Mouse (Mus musculus): Measurements from ENCODE around the gene B4galt4. TPM values are rescaled to one million over a fixed set of nuclear protein-coding genes. Genes with fewer than 3 reads are reported as not detected.

Gene B4galt4
- polyA plus RNA-seq, 1 experiment from 2014 or later = 20.8 TPM

- Histone ChIP-seq H3K4me1 (ENCODE audit: control insufficient read depth, insufficient read depth, low read length) (no peaks in the 10 kb centered on the region), H3K9me3 (replicated peaks; ENCODE audit: control insufficient read depth, low read length) (no peaks in the 10 kb centered on the region), H3K9ac (ENCODE audit: low read length) (no peak overlapping the region), H3K36me3 (ENCODE audit: control insufficient read depth, insufficient read depth, low read length) (peaks cover 9% of the 10 kb centered on the region), H3K27me3 (ENCODE audit: control insufficient read depth, insufficient read depth, low read length) (no peaks in the 10 kb centered on the region), H3K27ac (ENCODE audit: low read length) (no peak overlapping the region), H3K4me2 (ENCODE audit: low read depth, low read length) (no peak overlapping the region), H3K4me3 (replicated peaks; ENCODE audit: low read length) (no peak overlapping the region)
- no peak for ATAC-seq (ENCODE audit: insufficient read depth, low FRiP score)
- WGBS = 92% methylated on average over 6 of the region's 6 CpGs
These were observed 29.1 kb downstream of the B4galt4 start for GRCm38 (mm10) chr16:38771145-38771544.

DNA sequence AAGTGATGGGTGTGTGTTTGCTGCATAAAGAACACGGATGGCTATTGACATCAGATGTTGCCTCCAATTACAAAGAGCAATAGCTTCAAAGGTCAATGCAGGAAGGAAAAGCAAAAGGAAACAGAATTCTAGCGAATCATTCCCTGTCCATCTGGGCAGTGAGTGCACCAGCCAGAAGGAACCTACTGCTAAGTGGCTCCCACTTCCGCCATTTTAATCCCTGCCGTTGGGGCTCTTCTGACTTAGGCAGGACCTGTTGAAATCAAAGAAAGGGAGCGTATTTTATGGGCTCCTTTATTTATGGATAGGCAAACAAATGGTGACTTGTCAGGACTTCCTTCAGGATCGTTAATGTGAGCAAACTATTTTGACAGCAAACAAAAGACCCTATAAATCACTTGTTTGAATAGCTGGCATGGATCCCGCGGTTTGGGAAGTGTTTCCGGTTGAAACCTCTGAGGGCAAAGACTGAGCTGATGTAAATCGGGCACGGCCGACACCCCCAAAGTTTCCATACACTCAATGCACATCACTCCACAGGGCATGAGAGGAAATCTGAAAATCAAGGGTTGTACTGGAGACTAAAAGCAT lies 30.9 kb downstream of the B4galt4 start:
- H3K36me3 ChIP-seq (ENCODE audit: control insufficient read depth, insufficient read depth, low read length) = peaks cover 6% of the 10 kb centered on the region
- H3K9me3 ChIP-seq (replicated peaks; ENCODE audit: control insufficient read depth, low read length) = no peaks in the 10 kb centered on the region
- H3K4me1 ChIP-seq (ENCODE audit: control insufficient read depth, insufficient read depth, low read length) = no peaks in the 10 kb centered on the region
- H3K27ac ChIP-seq (ENCODE audit: low read length) = 0 out of 2 replicates have a peak overlapping the region, but pooled peaks have one; percentile 34
- WGBS = 38% methylated on average over 12 of the region's 12 CpGs
- peak; percentile 51; the same call in 1 of the 2 replicates for ATAC-seq (ENCODE audit: insufficient read depth, low FRiP score)
- no peak overlapping the region for H3K9ac ChIP-seq (ENCODE audit: low read length)
- H3K4me3 ChIP-seq (replicated peaks; ENCODE audit: low read length) = no peak overlapping the region
- H3K4me2 ChIP-seq (ENCODE audit: low read depth, low read length) = peak overlapping the region; percentile 23
- H3K27me3 ChIP-seq (ENCODE audit: control insufficient read depth, insufficient read depth, low read length) = no peaks in the 10 kb centered on the region

DNA sequence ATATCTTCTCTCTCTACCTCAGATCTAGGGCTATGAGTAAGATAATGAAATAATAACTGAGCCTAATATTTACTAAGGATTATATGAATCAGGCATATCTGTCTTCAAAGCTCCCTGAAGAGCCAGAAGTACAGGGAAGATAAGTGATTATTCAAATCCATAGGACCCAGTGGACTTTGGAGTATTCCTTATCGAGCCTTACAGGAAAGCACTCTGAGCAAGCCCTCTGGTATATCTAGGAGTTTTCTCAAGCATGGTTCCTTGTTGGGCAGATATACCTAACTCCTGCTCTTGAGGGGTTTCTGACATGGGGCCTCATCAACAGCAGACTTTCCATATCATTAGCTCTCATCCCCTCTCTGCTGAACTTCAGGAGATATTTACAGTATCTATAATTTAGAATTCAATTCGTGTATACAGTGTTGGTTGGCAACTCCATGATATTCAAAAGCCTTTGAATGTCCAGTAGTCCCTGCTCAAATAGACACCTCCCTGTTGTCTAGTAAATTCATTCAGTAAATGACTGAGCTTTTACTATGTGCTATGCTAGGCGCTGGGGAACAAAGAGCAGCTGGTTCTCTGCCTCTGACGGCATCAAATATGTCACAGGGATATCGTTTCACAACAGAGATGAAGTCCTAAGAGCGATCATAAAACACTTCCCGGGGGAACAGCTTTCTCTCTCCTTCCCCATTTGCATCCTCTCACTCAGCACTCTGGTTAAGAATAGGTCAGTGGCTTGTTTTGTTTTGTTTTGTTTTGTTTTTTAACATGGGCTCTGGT lies 33.1 kb downstream of the B4galt4 start:
- Histone ChIP-seq H3K9me3 (replicated peaks; ENCODE audit: control insufficient read depth, low read length) (no peaks in the 10 kb centered on the region), H3K4me3 (replicated peaks; ENCODE audit: low read length) (no peak overlapping the region), H3K4me2 (ENCODE audit: low read depth, low read length) (no peak overlapping the region), H3K27me3 (ENCODE audit: control insufficient read depth, insufficient read depth, low read length) (no peaks in the 10 kb centered on the region), H3K4me1 (ENCODE audit: control insufficient read depth, insufficient read depth, low read length) (no peaks in the 10 kb centered on the region), H3K36me3 (ENCODE audit: control insufficient read depth, insufficient read depth, low read length) (no peaks in the 10 kb centered on the region), H3K27ac (ENCODE audit: low read length) (no peak overlapping the region), H3K9ac (ENCODE audit: low read length) (no peak overlapping the region)
- no peak for ATAC-seq (ENCODE audit: insufficient read depth, low FRiP score)
- 62% methylated on average over 7 of the region's 7 CpGs for WGBS

DNA sequence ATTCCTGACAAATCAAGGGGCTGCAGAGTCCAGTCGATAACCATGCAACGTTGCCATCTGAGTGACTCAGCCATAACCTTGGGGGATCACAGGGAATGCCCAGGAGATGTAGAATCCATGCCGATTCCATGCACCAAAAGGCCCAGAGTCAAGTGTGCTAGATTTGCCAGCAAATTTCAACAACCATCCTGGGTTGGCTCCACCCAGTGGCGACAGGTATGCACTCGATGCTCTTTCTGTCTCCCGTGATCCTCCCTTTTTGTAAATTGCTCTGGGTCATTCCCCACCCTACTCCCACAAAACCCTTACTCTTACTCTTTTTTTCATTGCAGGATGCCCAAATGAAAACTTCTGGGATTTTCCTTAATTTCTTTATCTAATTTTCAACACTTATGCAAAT lies 34.3 kb downstream of the B4galt4 start:
- 62% methylated on average over 6 of the region's 6 CpGs for WGBS
- no peak for ATAC-seq (ENCODE audit: insufficient read depth, low FRiP score)

DNA sequence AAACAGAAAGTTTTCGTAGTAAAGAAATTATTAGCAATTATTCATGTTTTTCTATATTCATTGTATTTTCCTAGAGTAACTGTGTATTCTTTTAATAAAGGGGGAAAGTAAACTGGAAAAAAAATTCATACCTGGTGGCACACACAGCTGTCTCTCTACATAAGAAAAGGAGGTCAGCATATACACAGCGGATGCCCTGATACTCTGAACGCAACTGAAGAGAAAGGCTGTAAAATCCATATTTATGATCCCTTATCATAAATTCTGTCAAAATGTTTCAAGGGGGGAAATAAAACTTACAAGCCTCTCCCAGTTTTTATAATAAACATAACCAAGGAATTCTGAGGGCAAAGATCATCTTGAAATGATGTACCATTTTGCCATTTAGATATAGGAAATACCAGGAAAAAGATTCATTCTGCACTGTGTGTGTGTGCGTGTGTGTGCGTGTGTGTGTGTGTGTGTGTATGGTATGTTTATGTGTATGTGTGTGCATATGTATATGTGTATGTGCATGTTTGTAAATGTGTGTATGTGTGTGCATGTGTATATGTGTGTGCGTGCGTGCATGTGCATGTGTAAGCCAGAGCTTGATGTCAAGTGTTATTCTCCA lies 39.0 kb downstream of the B4galt4 start:
- no peaks in the 10 kb centered on the region for H3K9me3 ChIP-seq (replicated peaks; ENCODE audit: control insufficient read depth, low read length)
- no peak overlapping the region for H3K9ac ChIP-seq (ENCODE audit: low read length)
- H3K4me2 ChIP-seq (ENCODE audit: low read depth, low read length) = no peak overlapping the region
- H3K27ac ChIP-seq (ENCODE audit: low read length) = no peak overlapping the region
- 90% methylated on average over 7 of the region's 7 CpGs for WGBS
- H3K4me3 ChIP-seq (replicated peaks; ENCODE audit: low read length) = no peak overlapping the region
- no peaks in the 10 kb centered on the region for H3K36me3 ChIP-seq (ENCODE audit: control insufficient read depth, insufficient read depth, low read length)
- no peaks in the 10 kb centered on the region for H3K4me1 ChIP-seq (ENCODE audit: control insufficient read depth, insufficient read depth, low read length)
- no peak for ATAC-seq (ENCODE audit: insufficient read depth, low FRiP score)
- H3K27me3 ChIP-seq (ENCODE audit: control insufficient read depth, insufficient read depth, low read length) = no peaks in the 10 kb centered on the region

More for the DNA sequence above, 34.3 kb downstream of the B4galt4 start:
- H3K27ac ChIP-seq (ENCODE audit: low read length) = no peak overlapping the region
- no peak overlapping the region for H3K4me3 ChIP-seq (replicated peaks; ENCODE audit: low read length)
- H3K27me3 ChIP-seq (ENCODE audit: control insufficient read depth, insufficient read depth, low read length) = no peaks in the 10 kb centered on the region
- no peak overlapping the region for H3K4me2 ChIP-seq (ENCODE audit: low read depth, low read length)
- no peaks in the 10 kb centered on the region for H3K36me3 ChIP-seq (ENCODE audit: control insufficient read depth, insufficient read depth, low read length)
- H3K9me3 ChIP-seq (replicated peaks; ENCODE audit: control insufficient read depth, low read length) = no peaks in the 10 kb centered on the region
- no peaks in the 10 kb centered on the region for H3K4me1 ChIP-seq (ENCODE audit: control insufficient read depth, insufficient read depth, low read length)
- no peak overlapping the region for H3K9ac ChIP-seq (ENCODE audit: low read length)

DNA sequence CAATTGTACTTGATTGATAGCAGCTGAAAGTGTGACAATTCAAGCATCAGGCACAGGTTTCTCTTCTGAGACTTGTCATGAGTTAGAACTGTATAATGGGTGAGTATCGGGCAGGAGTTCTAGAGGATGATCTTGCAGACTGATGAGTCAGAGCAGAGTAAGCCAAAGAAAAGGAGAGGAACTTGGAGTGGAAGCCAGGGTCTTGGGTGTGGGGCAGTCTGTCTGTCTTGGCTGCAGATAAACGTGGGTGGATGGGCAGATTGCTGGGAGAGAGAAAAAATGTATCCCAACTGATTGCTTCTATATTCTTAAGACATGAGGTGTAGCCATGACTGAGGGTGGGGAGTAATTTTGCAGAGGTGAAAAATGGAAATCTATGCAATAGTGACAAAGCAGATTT lies 39.9 kb downstream of the B4galt4 start:
- no peak overlapping the region for H3K27ac ChIP-seq (ENCODE audit: low read length)
- no peak overlapping the region for H3K9ac ChIP-seq (ENCODE audit: low read length)
- H3K4me3 ChIP-seq (replicated peaks; ENCODE audit: low read length) = no peak overlapping the region
- 56% methylated on average over 2 of the region's 2 CpGs for WGBS
- H3K9me3 ChIP-seq (replicated peaks; ENCODE audit: control insufficient read depth, low read length) = no peaks in the 10 kb centered on the region
- no peaks in the 10 kb centered on the region for H3K27me3 ChIP-seq (ENCODE audit: control insufficient read depth, insufficient read depth, low read length)
- no peaks in the 10 kb centered on the region for H3K4me1 ChIP-seq (ENCODE audit: control insufficient read depth, insufficient read depth, low read length)
- no peaks in the 10 kb centered on the region for H3K36me3 ChIP-seq (ENCODE audit: control insufficient read depth, insufficient read depth, low read length)
- no peak for ATAC-seq (ENCODE audit: insufficient read depth, low FRiP score)
- no peak overlapping the region for H3K4me2 ChIP-seq (ENCODE audit: low read depth, low read length)

GRCm38 (mm10) chr16:38782524-38783067 lies 40.5 kb downstream of the B4galt4 start:
- no peak for ATAC-seq (ENCODE audit: insufficient read depth, low FRiP score)
- H3K9ac ChIP-seq (ENCODE audit: low read length) = no peak overlapping the region
- WGBS = 41% methylated on average over 2 of the region's 2 CpGs
- no peaks in the 10 kb centered on the region for H3K27me3 ChIP-seq (ENCODE audit: control insufficient read depth, insufficient read depth, low read length)
- H3K27ac ChIP-seq (ENCODE audit: low read length) = no peak overlapping the region
- no peaks in the 10 kb centered on the region for H3K36me3 ChIP-seq (ENCODE audit: control insufficient read depth, insufficient read depth, low read length)
- H3K4me1 ChIP-seq (ENCODE audit: control insufficient read depth, insufficient read depth, low read length) = no peaks in the 10 kb centered on the region
- H3K9me3 ChIP-seq (replicated peaks; ENCODE audit: control insufficient read depth, low read length) = no peaks in the 10 kb centered on the region
- H3K4me2 ChIP-seq (ENCODE audit: low read depth, low read length) = no peak overlapping the region
- H3K4me3 ChIP-seq (replicated peaks; ENCODE audit: low read length) = no peak overlapping the region

DNA sequence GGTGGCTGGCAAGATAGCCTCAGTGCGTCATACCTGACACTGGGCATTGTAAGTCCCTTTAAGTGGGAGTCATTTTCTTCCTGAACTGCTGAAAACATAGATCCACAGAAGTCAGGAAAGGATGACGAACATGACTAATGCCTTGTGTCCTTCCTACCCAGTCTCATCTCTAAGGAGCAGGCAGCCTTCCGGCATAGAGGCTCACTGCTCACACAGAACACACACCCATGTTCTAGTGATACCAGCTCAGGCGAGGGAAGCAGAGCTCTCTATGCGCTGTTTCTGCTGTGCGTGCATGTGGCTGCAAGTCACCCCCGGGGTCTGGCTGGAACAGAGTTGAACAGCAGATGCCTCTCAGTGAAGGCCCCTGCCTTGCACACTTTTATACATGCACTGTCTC lies 43.2 kb downstream of the B4galt4 start:
- H3K4me3 ChIP-seq (replicated peaks; ENCODE audit: low read length) = no peak overlapping the region
- 70% methylated on average over 7 of the region's 7 CpGs for WGBS
- no peak for ATAC-seq (ENCODE audit: insufficient read depth, low FRiP score)

GRCm38 (mm10) chr16:38789016-38789415 lies 47.0 kb downstream of the B4galt4 start:
- no peak overlapping the region for H3K9ac ChIP-seq (ENCODE audit: low read length)
- ATAC-seq (ENCODE audit: insufficient read depth, low FRiP score) = no peak
- H3K4me1 ChIP-seq (ENCODE audit: control insufficient read depth, insufficient read depth, low read length) = no peaks in the 10 kb centered on the region
- no peak overlapping the region for H3K4me3 ChIP-seq (replicated peaks; ENCODE audit: low read length)
- H3K27ac ChIP-seq (ENCODE audit: low read length) = no peak overlapping the region
- H3K9me3 ChIP-seq (replicated peaks; ENCODE audit: control insufficient read depth, low read length) = no peaks in the 10 kb centered on the region
- no peaks in the 10 kb centered on the region for H3K27me3 ChIP-seq (ENCODE audit: control insufficient read depth, insufficient read depth, low read length)
- no peak overlapping the region for H3K4me2 ChIP-seq (ENCODE audit: low read depth, low read length)
- 76% methylated on average over 2 of the region's 2 CpGs for WGBS
- no peaks in the 10 kb centered on the region for H3K36me3 ChIP-seq (ENCODE audit: control insufficient read depth, insufficient read depth, low read length)

More for the DNA sequence above, 43.2 kb downstream of the B4galt4 start:
- H3K4me2 ChIP-seq (ENCODE audit: low read depth, low read length) = no peak overlapping the region
- no peaks in the 10 kb centered on the region for H3K9me3 ChIP-seq (replicated peaks; ENCODE audit: control insufficient read depth, low read length)
- H3K27me3 ChIP-seq (ENCODE audit: control insufficient read depth, insufficient read depth, low read length) = no peaks in the 10 kb centered on the region
- H3K4me1 ChIP-seq (ENCODE audit: control insufficient read depth, insufficient read depth, low read length) = no peaks in the 10 kb centered on the region
- H3K9ac ChIP-seq (ENCODE audit: low read length) = no peak overlapping the region
- H3K27ac ChIP-seq (ENCODE audit: low read length) = no peak overlapping the region
- H3K36me3 ChIP-seq (ENCODE audit: control insufficient read depth, insufficient read depth, low read length) = no peaks in the 10 kb centered on the region
